Mouse (Mus musculus): ENCODE measurements around the gene Tia1. TPM values are rescaled to one million over a fixed set of nuclear protein-coding genes. Genes with fewer than 3 reads are reported as not detected.

The Tia1 gene
- polyA plus RNA-seq, 1 experiment from 2014 or later = 184 TPM

- peak overlapping the region; percentile 92 for H3K4me3 ChIP-seq (ENCODE audit: low read depth, low read length)
- WGBS = 34% methylated on average over 12 of the region's 12 CpGs
- H3K9me3 ChIP-seq (ENCODE audit: control insufficient read depth, low read length) = no peaks in the 10 kb centered on the region
- H3K9ac ChIP-seq (ENCODE audit: low read length) = peak overlapping the region; percentile 49
- H3K4me2 ChIP-seq (ENCODE audit: low read length) = peak overlapping the region; percentile 60
- ATAC-seq (replicated peaks; ENCODE audit: low FRiP score, low TSS enrichment, low read depth) (no peak), DNase-seq (ENCODE audit: low spot score) (no peak)
- no peak overlapping the region for H3K27ac ChIP-seq (ENCODE audit: low read depth)
- no peaks in the 10 kb centered on the region for H3K27me3 ChIP-seq (replicated peaks; ENCODE audit: control insufficient read depth, insufficient read depth, low read length)
- peaks cover 12% of the 10 kb centered on the region for H3K4me1 ChIP-seq (replicated peaks; ENCODE audit: control insufficient read depth, insufficient read depth, low read length)
- peaks cover 14% of the 10 kb centered on the region for H3K36me3 ChIP-seq (ENCODE audit: control insufficient read depth, insufficient read depth, low read length)
These were observed 1.1 kb upstream of the Tia1 start for GRCm38 (mm10) chr6:86402681-86403607.

- under 1% methylated on average over 15 of the region's 15 CpGs for WGBS
- peak overlapping the region; percentile 100; the same call in 1 of the 2 replicates for H3K27ac ChIP-seq (ENCODE audit: low read depth)
- H3K4me3 ChIP-seq (ENCODE audit: low read depth, low read length) = peak overlapping the region; percentile 92
- peaks cover 18% of the 10 kb centered on the region for H3K36me3 ChIP-seq (ENCODE audit: control insufficient read depth, insufficient read depth, low read length)
- no peaks in the 10 kb centered on the region for H3K9me3 ChIP-seq (ENCODE audit: control insufficient read depth, low read length)
- H3K27me3 ChIP-seq (replicated peaks; ENCODE audit: control insufficient read depth, insufficient read depth, low read length) = no peaks in the 10 kb centered on the region
- H3K4me2 ChIP-seq (ENCODE audit: low read length) = peak overlapping the region; percentile 60
- H3K4me1 ChIP-seq (replicated peaks; ENCODE audit: control insufficient read depth, insufficient read depth, low read length) = peaks cover 12% of the 10 kb centered on the region
- DNase-seq (ENCODE audit: low spot score) = peak; percentile 98
- peak; percentile 81 for ATAC-seq (replicated peaks; ENCODE audit: low FRiP score, low TSS enrichment, low read depth)
- peak overlapping the region; percentile 99 for H3K9ac ChIP-seq (ENCODE audit: low read length)
These were observed 305 bp upstream of the Tia1 start for GRCm38 (mm10) chr6:86403728-86404099.

- H3K27ac ChIP-seq (ENCODE audit: low read depth) = peak overlapping the region; percentile 100
- H3K27me3 ChIP-seq (replicated peaks; ENCODE audit: control insufficient read depth, insufficient read depth, low read length) = no peaks in the 10 kb centered on the region
- H3K4me3 ChIP-seq (ENCODE audit: low read depth, low read length) = peak overlapping the region; percentile 92
- H3K9ac ChIP-seq (ENCODE audit: low read length) = peak overlapping the region; percentile 99
- H3K4me2 ChIP-seq (ENCODE audit: low read length) = peak overlapping the region; percentile 61
- under 1% methylated on average over 11 of the region's 11 CpGs for WGBS
- peaks cover 12% of the 10 kb centered on the region for H3K4me1 ChIP-seq (replicated peaks; ENCODE audit: control insufficient read depth, insufficient read depth, low read length)
- peaks cover 28% of the 10 kb centered on the region for H3K36me3 ChIP-seq (ENCODE audit: control insufficient read depth, insufficient read depth, low read length)
- ATAC-seq (replicated peaks; ENCODE audit: low FRiP score, low TSS enrichment, low read depth) (no peak), DNase-seq (ENCODE audit: low spot score) (no peak)
- H3K9me3 ChIP-seq (ENCODE audit: control insufficient read depth, low read length) = no peaks in the 10 kb centered on the region
These were observed 977 bp downstream of the Tia1 start for GRCm38 (mm10) chr6:86404996-86405395.

- Histone ChIP-seq H3K27ac (ENCODE audit: low read depth) (no peak overlapping the region), H3K4me1 (replicated peaks; ENCODE audit: control insufficient read depth, insufficient read depth, low read length) (peaks cover 9% of the 10 kb centered on the region), H3K36me3 (ENCODE audit: control insufficient read depth, insufficient read depth, low read length) (peaks cover 28% of the 10 kb centered on the region), H3K9me3 (ENCODE audit: control insufficient read depth, low read length) (no peaks in the 10 kb centered on the region), H3K4me2 (ENCODE audit: low read length) (peak overlapping the region; percentile 61), H3K9ac (ENCODE audit: low read length) (no peak overlapping the region), H3K27me3 (replicated peaks; ENCODE audit: control insufficient read depth, insufficient read depth, low read length) (no peaks in the 10 kb centered on the region), H3K4me3 (ENCODE audit: low read depth, low read length) (peak overlapping the region; percentile 92; the same call in 1 of the 2 replicates)
- ATAC-seq (replicated peaks; ENCODE audit: low FRiP score, low TSS enrichment, low read depth) = no peak
- DNase-seq (ENCODE audit: low spot score) = no peak
These were observed 2.3 kb downstream of the Tia1 start for GRCm38 (mm10) chr6:86406306-86406705.

- H3K4me2 ChIP-seq (ENCODE audit: low read length) = no peak overlapping the region
- H3K27ac ChIP-seq (ENCODE audit: low read depth) = no peak overlapping the region
- H3K27me3 ChIP-seq (replicated peaks; ENCODE audit: control insufficient read depth, insufficient read depth, low read length) = no peaks in the 10 kb centered on the region
- ATAC-seq (replicated peaks; ENCODE audit: low FRiP score, low TSS enrichment, low read depth) (no peak), DNase-seq (ENCODE audit: low spot score) (no peak)
- H3K36me3 ChIP-seq (ENCODE audit: control insufficient read depth, insufficient read depth, low read length) = peaks cover 88% of the 10 kb centered on the region
- H3K9me3 ChIP-seq (ENCODE audit: control insufficient read depth, low read length) = no peaks in the 10 kb centered on the region
- H3K4me3 ChIP-seq (ENCODE audit: low read depth, low read length) = no peak overlapping the region
- H3K4me1 ChIP-seq (replicated peaks; ENCODE audit: control insufficient read depth, insufficient read depth, low read length) = no peaks in the 10 kb centered on the region
- WGBS = 89% methylated on average over 6 of the region's 6 CpGs
- H3K9ac ChIP-seq (ENCODE audit: low read length) = no peak overlapping the region
These were observed 14.7 kb downstream of the Tia1 start for GRCm38 (mm10) chr6:86418711-86419110.

GRCm38 (mm10) chr6:86419239-86419638 lies 15.2 kb downstream of the Tia1 start:
- Histone ChIP-seq H3K4me1 (replicated peaks; ENCODE audit: control insufficient read depth, insufficient read depth, low read length) (no peaks in the 10 kb centered on the region), H3K36me3 (ENCODE audit: control insufficient read depth, insufficient read depth, low read length) (peaks cover 87% of the 10 kb centered on the region), H3K4me2 (ENCODE audit: low read length) (no peak overlapping the region), H3K27ac (ENCODE audit: low read depth) (no peak overlapping the region), H3K9me3 (ENCODE audit: control insufficient read depth, low read length) (no peaks in the 10 kb centered on the region), H3K9ac (ENCODE audit: low read length) (no peak overlapping the region), H3K27me3 (replicated peaks; ENCODE audit: control insufficient read depth, insufficient read depth, low read length) (no peaks in the 10 kb centered on the region), H3K4me3 (ENCODE audit: low read depth, low read length) (no peak overlapping the region)
- no peak for DNase-seq (ENCODE audit: low spot score)
- no peak for ATAC-seq (replicated peaks; ENCODE audit: low FRiP score, low TSS enrichment, low read depth)
- WGBS = 90% methylated on average over 3 of the region's 3 CpGs

GRCm38 (mm10) chr6:86420491-86420890 lies 16.5 kb downstream of the Tia1 start:
- H3K4me2 ChIP-seq (ENCODE audit: low read length) = no peak overlapping the region
- H3K4me3 ChIP-seq (ENCODE audit: low read depth, low read length) = no peak overlapping the region
- no peak overlapping the region for H3K27ac ChIP-seq (ENCODE audit: low read depth)
- no peak overlapping the region for H3K9ac ChIP-seq (ENCODE audit: low read length)
- H3K36me3 ChIP-seq (ENCODE audit: control insufficient read depth, insufficient read depth, low read length) = peaks cover 89% of the 10 kb centered on the region
- H3K9me3 ChIP-seq (ENCODE audit: control insufficient read depth, low read length) = no peaks in the 10 kb centered on the region
- H3K4me1 ChIP-seq (replicated peaks; ENCODE audit: control insufficient read depth, insufficient read depth, low read length) = no peaks in the 10 kb centered on the region
- DNase-seq (ENCODE audit: low spot score) (no peak), ATAC-seq (replicated peaks; ENCODE audit: low FRiP score, low TSS enrichment, low read depth) (no peak)
- WGBS = 78% methylated on average over 6 of the region's 6 CpGs
- no peaks in the 10 kb centered on the region for H3K27me3 ChIP-seq (replicated peaks; ENCODE audit: control insufficient read depth, insufficient read depth, low read length)

- Histone ChIP-seq H3K4me3 (ENCODE audit: low read depth, low read length) (no peak within 1 kb of the TSS), H3K27me3 (replicated peaks; ENCODE audit: control insufficient read depth, insufficient read depth, low read length) (no peaks in the 10 kb centered on the region), H3K27ac (ENCODE audit: low read depth) (no peak within 1 kb of the TSS), H3K9ac (ENCODE audit: low read length) (no peak within 1 kb of the TSS), H3K9me3 (ENCODE audit: control insufficient read depth, low read length) (no peaks in the 10 kb centered on the region), H3K4me1 (replicated peaks; ENCODE audit: control insufficient read depth, insufficient read depth, low read length) (no peaks in the 10 kb centered on the region), H3K4me2 (ENCODE audit: low read length) (no peak within 1 kb of the TSS), H3K36me3 (ENCODE audit: control insufficient read depth, insufficient read depth, low read length) (peaks cover 91% of the 10 kb centered on the region)
- no peak for ATAC-seq (replicated peaks; ENCODE audit: low FRiP score, low TSS enrichment, low read depth)
- DNase-seq (ENCODE audit: low spot score) = no peak
- 96% methylated on average over 1 of the region's 1 CpGs for WGBS
These were observed 22.3 kb downstream of the Tia1 start, which contains the start of gene Gm44790 for GRCm38 (mm10) chr6:86426358-86426757. TSS of gene Gm44790 (plus strand) at chr6:86426658.

GRCm38 (mm10) chr6:86431531-86431930 lies 27.5 kb downstream of the Tia1 start:
- Histone ChIP-seq H3K9ac (ENCODE audit: low read length) (no peak overlapping the region), H3K4me1 (replicated peaks; ENCODE audit: control insufficient read depth, insufficient read depth, low read length) (no peaks in the 10 kb centered on the region), H3K4me2 (ENCODE audit: low read length) (no peak overlapping the region), H3K27ac (ENCODE audit: low read depth) (no peak overlapping the region), H3K4me3 (ENCODE audit: low read depth, low read length) (no peak overlapping the region), H3K36me3 (ENCODE audit: control insufficient read depth, insufficient read depth, low read length) (peaks cover 98% of the 10 kb centered on the region), H3K27me3 (replicated peaks; ENCODE audit: control insufficient read depth, insufficient read depth, low read length) (no peaks in the 10 kb centered on the region), H3K9me3 (ENCODE audit: control insufficient read depth, low read length) (no peaks in the 10 kb centered on the region)
- no peak for DNase-seq (ENCODE audit: low spot score)
- 95% methylated on average over 3 of the region's 3 CpGs for WGBS
- no peak for ATAC-seq (replicated peaks; ENCODE audit: low FRiP score, low TSS enrichment, low read depth)

All from intestine, embryonic 14.5 days (tissue).